Mouse (Mus musculus) lung, postnatal 25 days (tissue): Measurements from ENCODE around the gene Usp29.
"Not testable (repeated sequence)": the region's sequence is repeated elsewhere in the genome, so short reads cannot be mapped to it uniquely, and the experiment has no call there.

Experiments
- DNase-seq: peaks from one replicate; pipeline ENCODE4 v3.0.0; 2022; ENCODE audit warnings: low spot score

Usp29 gene

GRCm38 (mm10) chr7:6878849-6879248, 148.5 kb downstream of the Usp29 start:
- not testable (repeated sequence) for DNase-seq

- DNase-seq: no peak
Observed at GRCm38 (mm10) chr7:6879512-6880164, 149.3 kb downstream of the Usp29 start.

DNA sequence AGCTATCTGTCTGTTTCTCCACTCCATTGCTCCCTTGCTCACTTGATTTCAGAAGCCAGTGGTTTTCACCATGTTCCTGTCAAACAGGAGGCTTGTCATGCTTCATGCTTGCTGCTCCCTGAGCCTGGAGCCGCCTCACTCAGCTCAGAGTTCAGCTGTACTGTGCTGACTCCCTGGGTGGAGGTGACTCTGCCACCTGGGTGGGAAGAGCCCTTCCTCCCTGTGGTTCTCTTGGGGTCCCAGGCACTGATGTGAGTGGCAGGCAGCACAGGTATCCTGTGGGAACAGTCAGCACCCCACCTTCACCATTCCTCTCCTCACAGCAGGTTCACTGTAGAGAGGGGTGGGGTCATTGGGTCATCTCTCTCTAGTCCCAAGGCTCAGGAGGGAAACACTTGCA, 150.5 kb downstream of the Usp29 start:
- not testable (repeated sequence) for DNase-seq

DNA sequence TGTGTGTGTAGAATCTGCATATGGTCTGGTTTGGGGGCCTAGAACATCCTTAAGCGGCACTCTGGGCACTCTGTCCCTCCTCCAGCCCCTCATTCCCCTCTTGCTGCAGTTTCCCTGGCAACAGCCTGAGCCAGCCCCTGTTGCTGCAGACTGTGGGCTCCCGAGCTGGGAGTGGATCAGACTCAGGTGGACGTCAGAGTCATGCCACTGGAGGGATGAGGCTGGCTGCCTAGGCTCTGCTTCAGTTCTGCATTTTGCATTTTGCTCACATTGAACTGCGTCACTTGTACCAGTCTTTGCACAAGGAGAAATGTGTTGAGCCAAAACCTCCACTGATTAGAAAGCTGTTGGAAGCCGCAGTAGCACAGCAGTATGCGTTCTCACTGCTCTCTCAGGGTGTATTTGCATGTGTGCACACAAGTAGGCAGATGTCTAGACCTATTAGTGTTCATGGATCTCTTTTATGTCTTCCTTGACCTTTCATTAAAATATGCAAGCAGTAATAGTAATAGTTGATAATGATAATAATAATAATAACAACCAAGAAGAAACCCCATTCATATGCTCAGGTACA, 151.2 kb downstream of the Usp29 start:
- no peak for DNase-seq

DNA sequence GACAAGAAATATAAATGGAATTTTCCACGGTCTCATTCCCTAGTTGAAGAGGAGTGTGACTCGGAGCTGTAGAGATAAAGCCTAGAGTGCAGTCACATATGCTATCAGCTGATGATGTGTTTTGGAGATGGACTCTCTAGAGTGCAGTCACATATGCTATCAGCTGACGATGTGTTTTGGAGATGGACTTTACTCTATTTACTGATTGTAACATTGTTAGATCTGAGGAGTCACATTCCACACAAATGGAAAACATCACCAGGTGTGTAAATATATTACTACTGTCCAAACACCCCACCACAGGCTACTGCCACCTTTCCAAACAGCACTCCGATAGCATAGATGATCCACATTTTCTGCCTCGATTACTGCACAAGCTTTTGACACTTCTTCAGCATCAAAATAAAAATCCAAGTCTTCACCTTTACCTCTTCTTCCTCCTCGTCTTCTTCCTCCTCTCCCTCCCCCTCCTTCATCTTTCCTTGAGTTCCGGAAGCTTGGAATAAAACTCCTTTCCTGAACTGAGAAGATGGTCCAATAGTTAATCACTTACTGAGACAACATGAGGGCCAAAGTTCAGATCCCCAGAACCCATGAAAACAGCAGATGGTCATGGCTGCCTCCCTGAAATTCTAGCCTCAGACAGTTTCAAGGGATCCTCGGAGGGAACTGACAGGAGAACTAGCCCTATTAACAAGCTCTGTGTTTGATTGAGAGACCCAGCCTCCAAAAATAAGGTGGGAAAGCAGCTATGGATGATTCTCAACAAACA, 153.2 kb downstream of the Usp29 start:
- no peak for DNase-seq

DNA sequence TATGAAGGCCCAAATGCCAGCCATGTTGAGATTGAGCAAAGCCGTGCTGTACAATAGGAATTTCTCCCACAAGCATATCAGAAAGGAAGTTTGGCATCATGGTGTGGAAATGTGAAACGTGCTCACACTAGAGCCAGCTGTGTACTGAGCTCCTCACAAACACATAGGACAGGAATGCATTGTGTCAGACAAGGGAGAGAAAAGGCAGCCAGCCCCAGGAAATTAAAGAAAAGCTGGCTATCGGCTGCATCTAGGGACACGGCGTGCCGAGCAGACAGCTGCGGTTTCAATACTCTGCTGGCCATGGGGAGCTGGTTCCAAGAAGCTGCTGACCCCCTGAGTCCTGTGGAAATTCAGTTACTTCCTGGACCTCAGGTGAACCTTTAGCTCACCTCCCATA, 155.0 kb downstream of the Usp29 start:
- DNase-seq: no peak

DNA sequence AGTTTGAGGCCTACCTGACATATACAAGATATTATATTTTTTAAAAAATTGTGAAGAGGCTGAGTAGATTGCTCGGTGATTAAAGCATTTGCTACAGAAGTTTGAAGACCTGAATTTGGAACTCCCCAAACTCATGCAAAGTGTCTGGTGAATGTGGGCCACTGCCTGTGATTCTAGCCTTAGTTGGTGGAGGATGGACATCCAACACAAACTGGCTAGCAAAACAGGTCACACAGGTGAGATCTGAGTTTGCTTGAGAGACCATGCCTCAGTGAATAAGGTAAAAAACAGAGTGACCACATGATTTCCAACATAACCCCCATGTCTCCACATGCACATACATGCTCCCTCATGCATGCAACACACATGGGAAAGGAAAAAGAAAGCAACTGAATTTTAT, 156.5 kb downstream of the Usp29 start:
- no peak for DNase-seq

- DNase-seq: no peak
Observed at GRCm38 (mm10) chr7:6889871-6890270, 159.5 kb downstream of the Usp29 start.

- DNase-seq: no peak
Observed at GRCm38 (mm10) chr7:6891206-6891605, 160.8 kb downstream of the Usp29 start.

- DNase-seq: not testable (repeated sequence)
Observed at GRCm38 (mm10) chr7:6897021-6897420, 166.6 kb downstream of the Usp29 start.

DNA sequence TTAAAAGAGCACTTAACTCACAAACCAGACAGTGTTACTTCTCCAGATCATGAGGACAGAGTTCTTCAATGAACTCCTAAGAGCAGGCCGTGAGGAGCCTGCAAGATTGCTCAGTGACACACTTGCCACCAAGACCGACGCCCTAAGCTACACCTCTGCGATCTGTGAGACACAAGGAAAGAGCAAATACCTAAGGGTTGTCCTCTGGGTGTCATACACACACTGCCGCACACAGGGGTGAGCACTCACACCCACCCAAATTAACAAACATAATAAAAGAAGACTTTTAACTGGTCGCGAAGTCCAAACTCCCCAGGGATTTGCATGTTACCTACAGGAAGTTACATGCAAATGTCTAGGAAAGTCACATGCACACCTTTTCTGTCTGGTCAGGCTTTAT, 170.3 kb downstream of the Usp29 start:
- no peak for DNase-seq

DNA sequence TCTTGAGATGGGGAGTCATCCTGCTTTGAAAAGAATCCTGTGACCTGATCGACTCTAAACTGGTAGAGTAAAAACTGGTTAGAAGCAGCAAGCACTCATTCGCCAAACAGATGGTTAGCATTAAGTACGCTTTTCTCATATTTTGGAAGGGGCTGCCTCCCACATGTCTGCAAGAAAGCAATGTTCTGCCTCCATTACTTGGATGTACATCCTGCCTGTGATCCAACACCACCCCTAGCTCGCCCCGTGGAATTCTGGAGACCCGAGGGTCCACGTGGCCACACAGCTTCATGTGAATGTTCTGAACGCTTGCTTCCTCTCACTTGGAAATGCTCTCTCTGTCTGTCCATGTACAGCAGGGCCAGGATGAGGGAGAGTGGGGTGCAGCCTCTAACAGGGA, 173.1 kb downstream of the Usp29 start:
- DNase-seq: no peak

- DNase-seq: no peak
Observed at GRCm38 (mm10) chr7:6910527-6910926, 180.1 kb downstream of the Usp29 start.

DNA sequence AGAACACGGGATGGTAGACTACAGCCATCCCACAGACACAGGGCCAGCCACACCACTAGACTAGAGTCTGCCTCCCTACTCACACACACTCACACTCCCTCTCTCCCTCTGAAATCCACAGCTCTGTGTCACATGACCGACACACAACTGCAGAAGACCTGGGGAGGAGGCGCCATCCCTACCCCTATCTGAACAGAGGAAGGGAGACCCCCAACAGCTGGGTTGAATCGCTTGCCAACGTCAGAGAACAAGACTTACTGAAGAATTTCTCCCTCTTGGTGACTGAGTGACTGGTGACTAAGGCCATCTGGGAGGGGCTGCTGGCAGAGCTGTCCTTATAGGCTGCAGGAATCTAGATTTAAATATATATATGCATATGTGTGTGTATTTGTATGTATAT, 181.4 kb downstream of the Usp29 start:
- DNase-seq: no peak

GRCm38 (mm10) chr7:6913439-6914380, 183.3 kb downstream of the Usp29 start:
- no peak for DNase-seq

GRCm38 (mm10) chr7:6917126-6917525, 186.7 kb downstream of the Usp29 start:
- DNase-seq: no peak

GRCm38 (mm10) chr7:6918267-6918666, 187.9 kb downstream of the Usp29 start:
- DNase-seq: peak; percentile 64

DNA sequence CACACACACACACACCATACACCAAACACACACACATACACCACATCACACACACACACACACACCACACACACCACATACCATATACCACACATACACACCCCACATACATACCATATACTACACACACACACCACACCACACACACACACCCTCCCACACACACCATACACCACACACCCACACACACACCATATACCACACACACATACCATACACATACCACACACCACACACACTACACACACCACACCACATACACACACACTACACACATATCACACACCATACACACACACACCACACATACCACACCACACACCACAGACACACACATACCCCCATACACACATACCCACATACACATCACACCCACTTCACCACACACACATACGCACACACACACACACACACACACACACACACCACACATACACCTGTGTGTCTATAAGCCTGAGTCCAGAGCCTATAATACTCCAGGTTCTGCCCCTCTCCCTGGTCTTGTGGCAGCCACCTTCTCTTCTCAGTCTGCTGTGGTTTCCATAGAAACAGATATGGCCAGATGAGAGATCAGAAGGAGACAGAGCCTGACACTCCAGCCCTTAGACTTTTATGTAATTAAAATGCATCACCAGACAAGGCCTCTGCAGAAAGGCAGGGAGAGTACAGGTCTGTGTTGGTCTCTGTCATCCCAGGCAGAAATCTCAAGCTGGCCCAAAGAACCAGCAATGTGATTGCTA, 188.9 kb downstream of the Usp29 start:
- no peak for DNase-seq

DNA sequence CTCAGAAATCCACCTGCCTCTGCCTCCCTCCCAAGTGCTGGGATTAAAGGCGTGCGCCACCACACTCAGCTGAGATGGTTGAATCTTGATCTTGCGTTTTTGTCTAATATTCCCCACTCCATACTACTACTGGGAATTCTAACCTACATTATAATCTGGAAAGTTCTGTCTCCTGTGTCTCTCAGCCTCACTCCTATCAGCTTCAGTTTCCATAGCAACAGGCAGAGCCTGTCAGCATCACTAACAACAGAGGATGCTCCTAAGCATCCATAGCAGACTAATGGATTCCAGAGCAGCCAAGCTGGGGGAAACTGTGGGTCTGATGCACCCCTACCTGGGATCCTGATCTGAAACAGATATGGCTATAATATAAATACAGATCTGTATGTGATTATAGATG, 193.1 kb downstream of the Usp29 start:
- no peak for DNase-seq

- no peak for DNase-seq
Observed at GRCm38 (mm10) chr7:6925926-6926730, 195.8 kb downstream of the Usp29 start.

GRCm38 (mm10) chr7:6926731-6926995, 196.3 kb downstream of the Usp29 start:
- no peak for DNase-seq
